ENCODE assay signal across 8 mouse cellular contexts in genomic region chr10:80342305-80342748, GRCm38 (mm10). TPM values are rescaled to one million over a fixed set of nuclear protein-coding genes. Genes with fewer than 3 reads are reported as not detected.
A peak's percentile ranks its signal among the peaks of the same experiment; 100 is the strongest.
DNase-seq lines count a peak whose midpoint lies in the region; ATAC-seq and TF ChIP-seq lines count a peak whose summit lies in the region.

No protein-coding gene starts in this region.

- peak overlapping the region; percentile 34 for H3K4me3 ChIP-seq in lung, embryonic 14.5 days (ENCODE audit: low read depth, low read length)
- H3K4me3 ChIP-seq in forebrain, embryonic 14.5 days (ENCODE audit: low read depth, low read length) = peak overlapping the region; percentile 24
- H3K4me3 ChIP-seq in limb, embryonic 12.5 days (replicated peaks) = peak overlapping the region; percentile 36
- H3K4me3 ChIP-seq in olfactory bulb, adult 2 months (ENCODE audit: insufficient read depth, low read depth, low read length) = peak overlapping the region; percentile 22

- peak; percentile 21 for ATAC-seq in lung, embryonic 14.5 days (ENCODE audit: insufficient read depth)
- ATAC-seq in forebrain, embryonic 14.5 days = peak; percentile 4; the same call in 1 of the 2 replicates
- no peak for ATAC-seq in limb, embryonic 12.5 days (ENCODE audit: insufficient number of reproducible peaks, insufficient read depth, low FRiP score, low TSS enrichment, low read depth)

- H3K4me1 ChIP-seq in lung, embryonic 14.5 days (ENCODE audit: insufficient read depth) = peaks cover 7% of the 10 kb centered on the region; the same call in 1 of the 2 replicates
- peaks cover 3% of the 10 kb centered on the region; the same call in 1 of the 2 replicates for H3K4me1 ChIP-seq in forebrain, embryonic 14.5 days (ENCODE audit: control insufficient read depth, insufficient read depth, low read length)
- H3K4me1 ChIP-seq in limb, embryonic 12.5 days (replicated peaks) = peaks cover 37% of the 10 kb centered on the region
- peaks cover 35% of the 10 kb centered on the region for H3K4me1 ChIP-seq in olfactory bulb, adult 2 months (ENCODE audit: control insufficient read depth, insufficient read depth, low read length)

- H3K27me3 ChIP-seq in lung, embryonic 14.5 days (ENCODE audit: insufficient read depth, low read length) = peaks cover 69% of the 10 kb centered on the region
- H3K27me3 ChIP-seq in forebrain, embryonic 14.5 days (replicated peaks; ENCODE audit: control insufficient read depth, insufficient read depth, low read length) = peaks cover 65% of the 10 kb centered on the region
- peaks cover 86% of the 10 kb centered on the region for H3K27me3 ChIP-seq in limb, embryonic 12.5 days

- no peaks in the 10 kb centered on the region for H3K36me3 ChIP-seq in lung, embryonic 14.5 days (ENCODE audit: insufficient read depth)
- no peaks in the 10 kb centered on the region for H3K36me3 ChIP-seq in forebrain, embryonic 14.5 days (ENCODE audit: control insufficient read depth, insufficient read depth, low read length)
- no peaks in the 10 kb centered on the region for H3K36me3 ChIP-seq in limb, embryonic 12.5 days

- H3K27ac ChIP-seq in lung, embryonic 14.5 days (ENCODE audit: low read depth) = no peak overlapping the region
- H3K27ac ChIP-seq in forebrain, embryonic 14.5 days (ENCODE audit: low read depth, low read length) = no peak overlapping the region
- H3K27ac ChIP-seq in limb, embryonic 12.5 days = no peak overlapping the region
- H3K27ac ChIP-seq in olfactory bulb, adult 2 months (ENCODE audit: insufficient read depth, low read depth, low read length) = no peak overlapping the region

- no peak for TF ChIP-seq POLR2A in olfactory bulb, adult 2 months (IDR thresholded peaks at IDR 0.05; ENCODE audit: insufficient read depth, low read depth, low read length)

- TF ChIP-seq CTCF in lung, embryonic 14.5 days (IDR thresholded peaks at IDR 0.05; ENCODE audit: low read depth) = no peak
- TF ChIP-seq CTCF in olfactory bulb, adult 2 months (IDR thresholded peaks at IDR 0.05; ENCODE audit: insufficient read depth, low read depth, low read length) = no peak

- WGBS in lung, embryonic 14.5 days = 2% methylated on average over 26 of the region's 26 CpGs
- WGBS in forebrain, embryonic 14.5 days = 2% methylated on average over 26 of the region's 26 CpGs
- WGBS in limb, embryonic 12.5 days = 1% methylated on average over 26 of the region's 26 CpGs
- 4% methylated on average over 26 of the region's 26 CpGs for WGBS in olfactory bulb, adult 2 months

- no peak for DNase-seq in lung, embryonic 14.5 days
- no peak for DNase-seq in lung, postnatal 14 days
- no peak for DNase-seq in forebrain, embryonic 14.5 days (ENCODE audit: low spot score)
- DNase-seq in layer of hippocampus, adult 9-10 months (ENCODE audit: low spot score) = no peak
- DNase-seq in urinary bladder, postnatal 14 days (ENCODE audit: low spot score) = no peak
- DNase-seq in urinary bladder, postnatal 4 days (ENCODE audit: low spot score in 2 of 2) = no peak

- peak overlapping the region; percentile 59 for H3K4me2 ChIP-seq in lung, embryonic 14.5 days
- H3K4me2 ChIP-seq in forebrain, embryonic 14.5 days (ENCODE audit: low read length) = peak overlapping the region; percentile 50
- peak overlapping the region; percentile 58 for H3K4me2 ChIP-seq in limb, embryonic 12.5 days

- no peak overlapping the region; the same call in 1 of the 2 replicates for H3K9ac ChIP-seq in lung, embryonic 14.5 days
- H3K9ac ChIP-seq in forebrain, embryonic 14.5 days (ENCODE audit: low read length) = no peak overlapping the region
- no peak overlapping the region for H3K9ac ChIP-seq in limb, embryonic 12.5 days (replicated peaks)

- no peaks in the 10 kb centered on the region for H3K9me3 ChIP-seq in lung, embryonic 14.5 days (ENCODE audit: low read depth, low read length)
- no peaks in the 10 kb centered on the region for H3K9me3 ChIP-seq in forebrain, embryonic 14.5 days (replicated peaks; ENCODE audit: control insufficient read depth, low read length)
- H3K9me3 ChIP-seq in limb, embryonic 12.5 days = no peaks in the 10 kb centered on the region

RNA-seq across cellular contexts. Expression of gene Adamtsl5, which starts 5.9 kb away (rescaled TPM):
- 0.68 and 1.2 TPM in 2 replicates for polyA plus RNA-seq in lung, embryonic 14.5 days (2014; fragmentation: Nextera tagmentation; extraction: Ambion mirVana)
- 0.48 and 0.52 TPM in 2 replicates for polyA plus RNA-seq in forebrain, embryonic 14.5 days (2014; fragmentation: Nextera tagmentation; extraction: Ambion mirVana)
- 0.70 and 0.88 TPM in 2 replicates for polyA plus RNA-seq in limb, embryonic 12.5 days (2016; fragmentation: Nextera tagmentation; extraction: Ambion mirVana)
- not detected in 2 replicates for polyA plus RNA-seq in olfactory bulb, adult 2 months (2012; ENCODE audit: insufficient read depth, insufficient read length, low replicate concordance, missing spikeins)

RNA-seq across cellular contexts. Expression of gene Reep6, which starts 12.6 kb away (rescaled TPM):
- polyA plus RNA-seq in lung, embryonic 14.5 days (2014; fragmentation: Nextera tagmentation; extraction: Ambion mirVana) = 10.5 and 12.2 TPM in 2 replicates
- 2.3 and 2.7 TPM in 2 replicates for polyA plus RNA-seq in forebrain, embryonic 14.5 days (2014; fragmentation: Nextera tagmentation; extraction: Ambion mirVana)
- polyA plus RNA-seq in limb, embryonic 12.5 days (2016; fragmentation: Nextera tagmentation; extraction: Ambion mirVana) = 4.1 and 4.6 TPM in 2 replicates
- not detected in 2 replicates for polyA plus RNA-seq in olfactory bulb, adult 2 months (2012; ENCODE audit: insufficient read depth, insufficient read length, low replicate concordance, missing spikeins)

RNA-seq across cellular contexts. Expression of gene Pcsk4, which starts 13.0 kb away (rescaled TPM):
- polyA plus RNA-seq in lung, embryonic 14.5 days (2014; fragmentation: Nextera tagmentation; extraction: Ambion mirVana) = 3.8 and 4.2 TPM in 2 replicates
- 1.6 and 2.4 TPM in 2 replicates for polyA plus RNA-seq in forebrain, embryonic 14.5 days (2014; fragmentation: Nextera tagmentation; extraction: Ambion mirVana)
- polyA plus RNA-seq in limb, embryonic 12.5 days (2016; fragmentation: Nextera tagmentation; extraction: Ambion mirVana) = 6.3 and 6.6 TPM in 2 replicates
- not detected in 2 replicates for polyA plus RNA-seq in olfactory bulb, adult 2 months (2012; ENCODE audit: insufficient read depth, insufficient read length, low replicate concordance, missing spikeins)

RNA-seq across cellular contexts. Expression of gene Plk5, which starts 13.9 kb away (rescaled TPM):
- 0.61 and 0.77 TPM in 2 replicates for polyA plus RNA-seq in lung, embryonic 14.5 days (2014; fragmentation: Nextera tagmentation; extraction: Ambion mirVana)
- polyA plus RNA-seq in forebrain, embryonic 14.5 days (2014; fragmentation: Nextera tagmentation; extraction: Ambion mirVana) = 1.2 and 1.9 TPM in 2 replicates
- polyA plus RNA-seq in limb, embryonic 12.5 days (2016; fragmentation: Nextera tagmentation; extraction: Ambion mirVana) = 1.2 and 1.3 TPM in 2 replicates
- not detected in 2 replicates for polyA plus RNA-seq in olfactory bulb, adult 2 months (2012; ENCODE audit: insufficient read depth, insufficient read length, low replicate concordance, missing spikeins)

RNA-seq across cellular contexts. Expression of gene 2310011J03Rik, which starts 22.0 kb away (rescaled TPM):
- polyA plus RNA-seq in lung, embryonic 14.5 days (2014; fragmentation: Nextera tagmentation; extraction: Ambion mirVana) = 41.7 and 41.8 TPM in 2 replicates
- polyA plus RNA-seq in forebrain, embryonic 14.5 days (2014; fragmentation: Nextera tagmentation; extraction: Ambion mirVana) = 39.2 and 40.8 TPM in 2 replicates
- 48.1 and 50.5 TPM in 2 replicates for polyA plus RNA-seq in limb, embryonic 12.5 days (2016; fragmentation: Nextera tagmentation; extraction: Ambion mirVana)
- not detected in 2 replicates for polyA plus RNA-seq in olfactory bulb, adult 2 months (2012; ENCODE audit: insufficient read depth, insufficient read length, low replicate concordance, missing spikeins)
